In genomic region chr11:59977831-59978230, GRCm38 (mm10) we compare ENCODE assay signal across 15 mouse cellular contexts.
"Had no signal": no experiment of that assay in that cellular context is flagged by ENCODE, and none has a peak within 500 bp of the region (broad histone marks: within the 10 kb centered on the region; RNA-seq: fewer than 3 reads in every experiment).

No protein-coding gene starts in this region.

- H3K4me2 ChIP-seq: liver, embryonic 11.5 days; liver, embryonic 15.5 days; neural tube, embryonic 13.5 days had no signal

- H3K9me3 ChIP-seq: limb, embryonic 10.5 days; liver, embryonic 15.5 days; neural tube, embryonic 13.5 days had no signal

- H3K27ac ChIP-seq: limb, embryonic 10.5 days; liver, embryonic 15.5 days; neural tube, embryonic 13.5 days had no signal

- H3K4me3 ChIP-seq: limb, embryonic 10.5 days; liver, embryonic 15.5 days; neural tube, embryonic 13.5 days had no signal

- DNase-seq: layer of hippocampus, adult 9-11 months; lung, adult 2 months; lung, postnatal 36 days; midbrain, embryonic 14.5 days; retina, postnatal 1 day; right cerebral cortex, postnatal 4 days; spleen, adult 18-20 months; thymus, adult 18-20 months; thymus, postnatal 14 days had no signal

- H3K9ac ChIP-seq: liver, embryonic 15.5 days; neural tube, embryonic 13.5 days had no signal

- H3K36me3 ChIP-seq: limb, embryonic 10.5 days; liver, embryonic 15.5 days; neural tube, embryonic 13.5 days had no signal

- H3K27me3 ChIP-seq: liver, embryonic 15.5 days; neural tube, embryonic 13.5 days had no signal

- ATAC-seq: intestine, embryonic 16.5 days; lung, postnatal 0 days had no signal

- H3K4me1 ChIP-seq: liver, embryonic 15.5 days; neural tube, embryonic 13.5 days had no signal
